Mouse (Mus musculus): ENCODE results near the gene Cyth3.

DNA sequence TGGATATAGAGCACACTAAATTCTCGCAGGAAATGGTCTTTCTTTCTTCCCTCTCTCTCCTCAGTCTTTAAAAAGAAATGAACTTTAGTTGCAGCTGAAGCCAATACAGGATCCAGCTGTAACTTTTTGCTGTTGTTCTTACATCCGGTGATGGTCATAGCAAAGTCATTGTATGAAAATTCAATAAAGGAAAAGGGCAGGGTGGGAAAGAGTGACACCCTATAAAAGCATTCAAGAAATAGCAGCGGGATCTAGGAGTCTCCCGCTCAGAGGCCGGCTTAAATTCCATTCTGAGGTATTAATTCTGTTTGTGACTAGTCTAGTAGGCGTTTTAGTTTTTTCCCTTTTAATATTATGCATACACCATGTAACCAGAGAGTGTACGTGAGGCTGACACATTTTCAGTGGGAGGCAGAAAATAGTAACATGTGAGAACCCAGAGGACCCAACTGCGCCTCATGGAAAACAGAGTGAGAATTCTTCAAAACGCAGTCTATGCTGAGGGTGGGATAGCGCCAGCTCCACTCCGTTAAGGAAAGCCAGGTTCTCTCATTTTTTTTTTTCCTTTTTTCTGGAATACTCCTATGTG lies 15.7 kb downstream of the Cyth3 start:
- no peak for TF ChIP-seq POLR2A (IDR thresholded peaks at IDR 0.05; ENCODE audit: borderline replicate concordance, insufficient read depth, low read length)
- TF ChIP-seq CTCF (IDR thresholded peaks at IDR 0.05; ENCODE audit: borderline replicate concordance, insufficient read depth, low read depth, low read length) = no peak

All from cerebellum, adult 2 months (tissue).